Mouse (Mus musculus): Measurements from ENCODE around the gene Scyl2.

GRCm38 (mm10) chr10:89633121-89633520, 53.0 kb downstream of the Scyl2 start:
- no peak for TF ChIP-seq TCF12 (IDR thresholded peaks at IDR 0.05; ENCODE audit: insufficient read depth, poor library complexity, severe bottlenecking)
- no peak for TF ChIP-seq MAX (IDR thresholded peaks at IDR 0.05; ENCODE audit: low read depth)
- TF ChIP-seq POLR2A (IDR thresholded peaks at IDR 0.05; ENCODE audit: insufficient read length, low read depth): no peak
- no peak for TF ChIP-seq USF1 (IDR thresholded peaks at IDR 0.05; ENCODE audit: low read depth)
- TF ChIP-seq MYOD1 (IDR thresholded peaks at IDR 0.05; ENCODE audit: control insufficient read depth in 1 of 3, insufficient read length in 2 of 3, low read depth in 2 of 3): no peak
- TF ChIP-seq MYOG (IDR thresholded peaks at IDR 0.05; ENCODE audit: control insufficient read depth in 1 of 3, insufficient read depth in 1 of 3, insufficient read length in 2 of 3, low read depth in 2 of 3): no peak
- TF ChIP-seq POLR2AphosphoS2 (IDR thresholded peaks at IDR 0.05; ENCODE audit: insufficient read length, low read depth): no peak
- TF ChIP-seq SRF (IDR thresholded peaks at IDR 0.05; ENCODE audit: control insufficient read depth, insufficient read length, low read depth): no peak
- TF ChIP-seq CEBPB (IDR thresholded peaks at IDR 0.05; ENCODE audit: insufficient read depth, poor library complexity, severe bottlenecking): no peak
- no peak for TF ChIP-seq TCF3 (IDR thresholded peaks at IDR 0.05; ENCODE audit: insufficient read length, low read depth)
